Mouse (Mus musculus): ENCODE measurements around the gene Fbxo17.

Fbxo17 gene

DNA sequence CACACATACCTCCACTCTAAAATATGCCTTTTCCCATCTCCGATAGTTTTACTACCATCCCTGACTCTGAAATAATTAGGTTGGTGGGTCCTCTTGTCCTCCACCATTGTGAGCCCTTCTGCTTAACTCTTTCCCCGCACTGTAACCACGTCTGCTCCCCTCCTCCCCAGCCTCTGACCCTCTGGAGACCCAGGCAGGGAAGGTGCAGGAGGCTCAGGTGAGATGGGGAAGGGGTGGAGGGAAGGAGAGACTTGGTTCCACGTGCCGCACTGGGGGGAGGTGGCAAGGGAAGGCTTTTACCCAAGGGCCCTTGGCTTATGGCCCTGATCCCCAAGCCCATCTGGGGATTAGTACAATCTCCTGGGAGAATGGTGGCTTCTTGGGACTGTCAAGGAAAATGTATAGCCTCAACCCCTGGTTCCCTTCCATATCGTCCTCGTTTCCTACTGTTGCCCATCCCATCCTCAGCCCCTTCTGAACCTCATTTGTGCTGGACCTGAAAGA lies 50.9 kb downstream of the Fbxo17 start, which contains the start of gene Nfkbib:
TSS of gene Nfkbib (minus strand) at position 51 of the 504 bp plus-strand sequence.
- no peak for DNase-seq (ENCODE audit: low spot score)

DNA sequence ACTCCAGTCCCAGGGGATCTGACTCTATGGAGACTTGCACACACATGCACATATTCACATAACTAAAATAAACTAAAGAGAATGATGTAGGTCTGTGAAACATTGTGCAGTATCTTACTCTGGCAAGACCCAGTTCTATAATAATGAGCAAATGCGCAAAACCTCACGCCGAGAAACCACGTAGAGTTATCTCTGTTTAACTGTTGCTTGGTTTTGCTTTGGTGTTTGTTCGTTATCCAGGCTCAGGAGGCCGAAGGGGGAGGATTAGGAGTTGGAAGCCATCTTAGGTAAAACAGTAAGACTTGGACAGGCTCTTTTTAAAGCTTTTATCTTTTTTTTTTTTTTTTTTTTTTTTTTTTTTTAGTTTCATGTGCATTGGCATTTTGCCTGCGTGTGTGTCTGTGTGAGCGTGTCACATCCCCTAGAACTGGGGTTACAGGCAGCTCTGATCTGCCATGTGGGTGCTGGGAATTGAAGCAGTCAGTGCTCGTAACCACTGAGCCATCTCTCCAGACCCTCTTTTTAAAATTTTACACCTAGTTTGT lies 52.9 kb downstream of the Fbxo17 start:
- DNase-seq (ENCODE audit: low spot score) = no peak

DNA sequence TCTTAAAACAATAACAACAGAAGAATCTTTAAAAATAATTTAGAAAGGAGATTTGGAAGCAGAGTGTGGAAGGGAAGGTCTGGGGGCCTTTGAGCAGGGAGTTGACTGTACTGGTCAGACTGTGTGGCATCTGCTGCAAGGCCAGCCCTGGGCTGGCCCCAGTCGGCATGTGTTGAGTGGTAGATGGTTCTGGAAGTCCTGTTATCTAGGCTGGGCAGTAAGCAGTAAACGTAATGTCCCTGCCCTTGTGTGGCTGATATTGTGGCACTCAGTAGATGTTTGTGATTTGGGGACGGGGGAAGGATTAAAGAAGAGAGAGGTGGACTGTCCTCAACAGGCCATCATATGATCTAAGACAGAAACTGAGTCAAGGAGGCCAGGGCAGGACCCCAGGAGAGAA lies 53.7 kb downstream of the Fbxo17 start:
- no peak for DNase-seq (ENCODE audit: low spot score)

DNA sequence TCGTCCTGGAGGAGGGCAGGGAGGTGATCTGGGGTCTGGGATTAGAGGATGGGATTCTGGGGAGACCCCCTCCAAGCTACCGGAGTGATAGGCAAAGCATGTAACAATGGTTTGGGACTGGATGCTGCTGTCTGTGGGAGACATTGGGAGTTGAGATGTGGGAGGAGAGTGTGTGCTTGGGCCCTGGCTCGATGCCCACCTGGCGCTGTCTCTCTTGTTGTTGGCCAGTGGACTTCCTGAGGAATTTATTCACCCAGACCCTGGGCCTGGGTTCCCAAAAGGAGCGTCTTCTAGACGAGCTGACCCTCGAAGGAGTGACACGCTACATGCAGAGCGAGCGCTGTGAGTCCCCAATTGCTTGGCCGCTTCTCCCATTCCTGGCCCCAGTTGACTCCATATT lies 55.3 kb downstream of the Fbxo17 start:
- DNase-seq (ENCODE audit: low spot score) = no peak

DNA sequence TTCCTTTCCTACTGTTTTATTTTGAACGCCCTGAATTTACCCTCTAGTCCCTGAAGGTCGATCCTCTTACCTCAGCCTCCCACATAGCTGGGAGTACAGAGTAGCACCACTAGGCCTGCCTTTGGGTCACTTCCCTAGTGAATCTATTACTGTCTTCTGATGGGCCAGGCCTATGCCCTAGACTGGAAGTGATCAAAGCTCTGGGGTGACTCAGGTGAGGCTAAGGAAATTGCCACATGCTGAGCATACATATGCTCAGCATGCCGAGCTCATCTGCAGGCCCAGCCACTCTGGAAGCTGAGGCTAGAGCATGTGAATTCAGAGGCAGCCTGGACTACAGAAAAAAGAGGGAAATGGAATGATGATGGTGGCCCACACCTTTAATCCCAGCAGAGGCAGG lies 56.6 kb downstream of the Fbxo17 start:
- no peak for DNase-seq (ENCODE audit: low spot score)

DNA sequence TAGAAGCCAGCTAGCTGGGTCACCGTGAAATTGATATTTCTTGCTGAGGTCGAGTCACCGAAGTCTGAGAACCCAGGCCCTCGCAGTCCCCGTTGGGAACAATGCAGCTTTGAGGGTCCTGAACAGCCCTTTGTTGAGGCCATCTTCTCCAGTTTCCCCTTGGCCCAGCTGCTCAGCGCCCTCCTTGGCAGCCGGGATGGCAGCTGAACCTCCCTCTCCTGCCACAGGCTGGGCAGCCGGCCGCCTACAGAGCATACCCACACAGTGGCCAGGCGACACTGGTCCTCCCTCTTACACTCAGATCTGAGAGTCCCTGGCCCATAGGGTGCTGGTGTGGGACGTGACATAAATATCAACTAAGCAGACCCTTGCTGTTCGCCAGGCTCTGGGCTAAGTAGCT lies 57.6 kb downstream of the Fbxo17 start:
- no peak for DNase-seq (ENCODE audit: low spot score)

DNA sequence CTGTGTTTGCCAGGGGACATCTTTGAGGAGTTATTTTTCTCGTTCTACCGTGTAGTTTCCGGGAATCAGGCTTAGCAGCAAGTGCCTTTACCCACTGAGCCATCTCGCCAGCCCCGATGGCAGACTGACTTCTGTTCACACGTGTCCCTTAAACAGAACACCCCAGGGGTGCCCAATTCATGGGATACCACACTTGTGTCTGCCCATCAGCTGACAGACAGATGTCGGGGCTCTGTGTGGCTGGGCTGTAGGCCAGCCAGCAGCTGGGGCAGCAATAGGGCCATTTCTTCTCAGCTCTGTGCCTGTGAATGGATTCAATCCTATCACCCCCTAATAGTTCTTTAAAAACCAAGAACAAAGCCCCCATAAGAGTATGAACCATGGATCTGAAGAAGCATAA lies 58.5 kb downstream of the Fbxo17 start:
- no peak for DNase-seq (ENCODE audit: low spot score)

DNA sequence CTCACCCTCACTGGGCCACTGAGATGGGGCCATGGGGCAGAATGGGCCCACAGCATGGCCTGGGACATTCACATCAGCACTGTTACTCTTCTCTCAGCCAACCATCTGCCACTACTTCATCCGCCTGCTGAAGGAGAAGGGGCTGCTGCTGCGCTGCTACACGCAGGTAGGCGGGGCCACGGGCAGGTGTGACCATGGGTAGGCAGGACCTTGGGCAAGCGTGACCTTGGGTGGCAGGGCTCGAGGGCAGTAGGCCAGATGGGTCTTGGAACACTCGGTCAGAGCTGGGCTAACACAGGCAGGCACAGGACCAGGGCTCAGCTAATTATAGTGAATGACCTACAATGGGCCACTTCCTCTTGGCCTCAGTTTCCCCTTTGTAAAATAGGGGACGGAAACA lies 62.2 kb downstream of the Fbxo17 start:
- no peak for DNase-seq (ENCODE audit: low spot score)

DNA sequence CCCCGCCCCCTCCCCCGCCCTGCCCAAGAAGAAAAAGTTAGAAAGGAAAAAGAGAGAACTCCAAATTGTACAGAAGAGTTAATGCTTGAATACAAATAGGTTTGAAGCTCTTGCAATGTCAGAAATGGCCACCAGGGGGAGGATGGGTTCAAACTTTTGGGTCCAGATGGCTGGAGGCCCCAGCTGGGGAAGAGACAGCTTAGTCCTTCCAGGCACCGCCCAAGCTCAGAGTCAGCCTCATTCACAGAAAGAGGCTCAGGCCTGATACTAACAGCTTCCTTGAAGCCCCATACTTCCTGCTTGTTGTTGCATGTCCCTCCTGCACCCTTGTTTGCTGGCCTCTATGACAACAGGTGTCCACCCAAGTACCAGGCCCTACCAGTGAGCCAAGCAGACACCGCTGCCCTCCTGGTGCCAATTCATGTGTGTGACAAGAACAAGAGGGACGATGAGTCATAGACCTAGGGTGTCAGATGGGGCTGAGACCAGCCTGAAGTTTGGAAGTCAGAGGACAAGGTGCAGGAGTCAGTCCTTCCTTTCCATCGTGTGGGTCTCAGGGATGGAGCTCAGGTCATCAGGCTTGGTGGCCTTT lies 63.6 kb downstream of the Fbxo17 start:
- peak; percentile 96 for DNase-seq (ENCODE audit: low spot score)

DNA sequence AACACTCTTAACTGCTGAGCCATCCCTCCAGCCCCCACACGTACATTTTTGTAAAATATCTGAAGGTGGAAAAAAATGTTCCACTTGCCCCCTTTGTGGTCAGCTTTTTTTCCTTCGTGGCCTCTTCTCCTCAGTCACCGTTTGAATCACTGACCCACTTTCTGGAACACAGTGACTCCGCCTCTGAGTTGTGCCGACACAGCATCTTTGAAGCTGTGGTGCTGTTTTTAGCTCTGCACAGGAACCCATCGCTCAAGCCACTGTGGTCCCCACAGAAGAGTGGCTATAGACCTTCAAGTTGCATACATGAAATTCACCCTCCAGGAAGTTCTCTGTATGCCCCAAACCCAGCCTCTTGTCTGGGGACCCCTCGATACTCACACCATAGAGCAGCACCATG lies 64.3 kb downstream of the Fbxo17 start:
- peak; percentile 37 for DNase-seq (ENCODE audit: low spot score)

DNA sequence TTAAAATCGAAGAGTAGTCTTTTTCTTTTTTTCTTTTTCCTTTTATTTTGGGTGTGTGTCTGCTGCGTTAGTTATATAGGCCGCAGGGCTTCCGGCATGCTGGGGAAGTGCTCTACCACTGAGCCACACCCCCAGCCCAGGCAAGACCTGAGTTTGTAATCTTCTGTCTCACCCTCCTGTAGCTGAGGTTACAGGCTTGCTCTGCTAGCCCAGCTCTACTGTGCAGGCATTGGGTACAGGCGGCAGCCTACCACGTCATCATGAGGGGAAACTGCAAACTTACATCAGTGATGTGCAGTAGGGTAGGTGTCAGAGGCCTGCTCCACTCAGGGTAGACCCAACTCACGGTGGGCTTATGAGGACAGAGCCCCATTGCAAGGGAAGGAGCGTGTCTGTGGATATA lies 64.7 kb downstream of the Fbxo17 start:
- no peak for DNase-seq (ENCODE audit: low spot score)

DNA sequence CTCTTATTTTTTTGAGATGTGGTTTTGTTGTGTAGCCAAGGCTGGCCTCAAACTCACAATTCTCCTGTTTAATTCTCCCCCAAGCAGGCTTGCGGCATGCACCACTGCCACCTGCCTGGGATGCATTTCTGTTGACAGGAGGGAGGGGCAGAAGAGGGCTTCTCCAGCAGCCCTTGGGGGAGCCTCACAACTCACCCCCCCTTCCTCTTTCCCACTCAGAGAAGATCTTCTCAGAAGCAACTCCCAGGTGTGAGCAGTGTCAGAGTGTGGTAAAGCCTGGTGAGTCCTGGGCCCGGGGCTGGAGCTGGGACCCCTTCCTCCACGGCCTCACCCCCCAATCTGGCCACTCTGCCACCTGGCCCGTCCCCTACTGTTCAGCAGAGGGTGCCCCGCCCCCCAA lies 68.6 kb downstream of the Fbxo17 start:
- DNase-seq (ENCODE audit: low spot score) = no peak
